30 mouse cellular contexts compared by ENCODE assay signal in genomic region chr11:120913796-120914195, GRCm38 (mm10).
"Had no signal": no experiment of that assay in that cellular context is flagged by ENCODE, and none has a peak within 500 bp of the region (broad histone marks: within the 10 kb centered on the region; RNA-seq: fewer than 3 reads in every experiment).

No protein-coding gene starts in this region.

- H3K4me3 ChIP-seq: left cerebral cortex, adult 2 months; limb, embryonic 10.5 days; limb, embryonic 12.5 days; limb, embryonic 13.5 days; limb, embryonic 15.5 days; liver, embryonic 12.5 days; liver, embryonic 13.5 days; liver, embryonic 15.5 days; lung, embryonic 15.5 days; megakaryocyte, embryonic 14.5 days; midbrain, embryonic 10.5 days; midbrain, embryonic 12.5 days; midbrain, embryonic 13.5 days; midbrain, embryonic 15.5 days; myocyte had no signal

- DNase-seq: left cerebral cortex, postnatal 4 days; liver; liver, embryonic 13.5 days; liver, postnatal 0 days; lung, adult 18-20 months; lung, adult 2 months; lung, embryonic 14.5 days; lung, postnatal 10 days; lung, postnatal 14 days; lung, postnatal 36 days; lung, postnatal 4 days; midbrain, embryonic 14.5 days had no signal

- H3K4me1 ChIP-seq: limb, embryonic 10.5 days; limb, embryonic 12.5 days; limb, embryonic 13.5 days; limb, embryonic 15.5 days; liver, embryonic 13.5 days; liver, embryonic 15.5 days; lung, embryonic 15.5 days; midbrain, embryonic 10.5 days; midbrain, embryonic 12.5 days; midbrain, embryonic 13.5 days; midbrain, embryonic 15.5 days had no signal

- ATAC-seq: liver, embryonic 12.5 days; liver, postnatal 0 days; lung, postnatal 0 days; midbrain, embryonic 13.5 days; midbrain, embryonic 15.5 days; midbrain, embryonic 16.5 days had no signal

- H3K27me3 ChIP-seq: limb, embryonic 12.5 days; limb, embryonic 13.5 days; limb, embryonic 15.5 days; liver, embryonic 12.5 days; liver, embryonic 13.5 days; liver, embryonic 15.5 days; lung, embryonic 15.5 days; megakaryocyte, embryonic 14.5 days; midbrain, embryonic 12.5 days; midbrain, embryonic 13.5 days; midbrain, embryonic 15.5 days had no signal

- H3K27ac ChIP-seq: left cerebral cortex, adult 2 months; limb, embryonic 10.5 days; limb, embryonic 12.5 days; limb, embryonic 13.5 days; limb, embryonic 15.5 days; liver, embryonic 12.5 days; liver, embryonic 13.5 days; liver, embryonic 14.5 days; liver, embryonic 15.5 days; lung, embryonic 15.5 days; macrophage; midbrain, embryonic 10.5 days; midbrain, embryonic 12.5 days; midbrain, embryonic 13.5 days; midbrain, embryonic 15.5 days had no signal
